Mouse (Mus musculus) kidney, adult 11 months (tissue): ENCODE results near the gene Eif4b.
"Not testable (repeated sequence)": the region's sequence is repeated elsewhere in the genome, so short reads cannot be mapped to it uniquely, and the experiment has no call there.

ENCODE experiments used
- DNase-seq: peaks from one replicate; pipeline ENCODE4 v3.0.0; 2022

The Eif4b gene

DNA sequence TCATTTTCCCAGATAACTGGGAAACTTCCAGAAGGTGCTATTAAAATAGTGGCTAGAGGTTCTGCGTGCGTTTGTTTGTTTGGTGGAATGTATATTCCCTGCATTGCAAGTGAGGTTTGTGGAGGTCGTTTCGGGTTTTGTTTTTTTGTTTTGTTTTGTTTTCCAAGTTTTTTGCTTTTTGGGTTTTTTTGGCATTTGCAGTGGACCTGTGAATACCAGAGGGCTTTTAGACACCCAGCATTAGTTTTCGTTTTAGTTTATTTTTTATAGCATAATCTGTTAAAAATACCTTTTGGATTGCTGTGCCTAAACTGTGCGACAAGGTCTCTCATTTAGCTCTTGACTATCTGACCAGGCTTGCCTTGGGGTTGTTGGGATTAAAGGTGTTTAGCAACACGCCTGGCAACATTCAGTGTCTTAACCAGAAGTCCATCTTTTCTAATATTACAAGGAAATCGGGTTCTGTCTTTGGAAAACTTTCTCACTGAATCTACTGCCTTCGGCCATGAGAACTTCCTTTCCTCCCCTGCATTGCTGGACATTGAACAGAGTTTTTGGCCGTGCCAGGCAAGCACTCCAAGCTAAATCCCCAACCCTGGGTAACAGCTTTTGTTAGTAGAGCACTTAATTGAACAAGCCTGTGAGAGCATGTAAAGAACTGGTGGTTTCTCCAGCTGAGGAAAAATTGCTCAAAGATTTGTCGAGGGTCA lies 1.5 kb downstream of the Eif4b start:
- DNase-seq, result no peak

DNA sequence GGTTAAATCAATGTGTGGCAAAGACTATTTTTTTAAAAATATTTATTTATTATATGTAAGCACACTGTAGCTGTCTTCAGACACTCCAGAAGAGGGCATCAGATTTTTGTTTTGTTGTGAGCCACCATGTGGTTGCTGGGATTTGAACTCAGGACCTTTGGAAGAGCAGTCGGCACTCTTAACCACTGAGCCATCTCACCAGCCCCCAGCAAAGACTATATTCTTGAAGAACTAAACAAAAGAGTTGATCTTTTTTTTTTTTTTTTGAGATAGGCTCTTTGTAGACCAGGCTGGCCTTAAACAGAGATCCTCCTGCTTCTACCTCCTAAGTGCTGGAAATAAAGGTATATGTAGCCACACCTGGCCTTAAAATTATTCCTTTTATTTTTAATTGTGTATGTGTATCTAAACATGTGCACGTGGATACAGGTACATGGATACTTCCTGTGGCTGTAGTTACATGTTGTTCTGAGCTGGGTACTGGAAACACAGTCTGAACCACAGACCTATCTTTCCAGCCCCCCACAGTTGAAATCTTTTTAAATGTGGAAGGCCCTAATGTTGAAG lies 3.6 kb downstream of the Eif4b start:
- no peak for DNase-seq

DNA sequence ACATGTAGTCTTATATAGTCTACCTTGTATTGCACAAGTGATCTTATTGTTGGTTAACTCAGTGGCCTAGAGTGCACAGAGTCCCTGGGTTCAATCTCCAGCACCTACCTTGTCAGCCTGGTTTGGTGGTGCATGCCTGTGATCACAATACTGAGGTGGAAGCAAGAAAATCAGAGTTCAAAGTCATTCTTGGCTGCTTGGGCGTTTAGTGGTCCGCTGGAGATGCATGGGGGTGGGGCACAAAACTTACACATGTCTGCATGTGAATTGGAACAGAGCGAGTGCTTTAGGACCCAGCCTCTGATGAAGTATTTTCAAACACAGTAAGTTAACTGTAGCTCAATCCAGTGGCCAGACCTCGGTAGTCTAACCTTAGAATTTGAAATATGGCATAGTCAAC lies 5.6 kb downstream of the Eif4b start:
- no peak for DNase-seq

GRCm38 (mm10) chr15:102079924-102080323 lies 6.4 kb downstream of the Eif4b start:
- DNase-seq, result not testable (repeated sequence)

GRCm38 (mm10) chr15:102080429-102080828 lies 6.9 kb downstream of the Eif4b start:
- DNase-seq, result no peak

DNA sequence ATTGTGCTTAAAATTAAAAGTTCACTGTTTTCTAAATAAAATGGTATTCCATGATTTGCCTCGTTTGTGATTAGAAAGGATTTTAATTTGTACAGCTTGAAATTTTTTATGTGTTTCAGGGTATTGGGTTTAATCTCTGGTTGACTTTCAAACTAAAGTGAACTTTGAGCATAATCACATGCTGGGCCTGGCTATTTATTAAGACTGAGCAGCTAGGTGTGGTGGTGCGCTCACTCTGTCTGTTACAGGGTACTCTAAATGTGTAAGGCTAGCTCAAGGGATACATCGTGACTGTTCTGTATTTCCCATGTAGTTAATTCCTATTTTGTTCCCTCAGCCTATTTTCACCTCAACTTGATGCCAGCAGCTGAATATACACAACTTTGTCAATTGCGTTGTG lies 8.6 kb downstream of the Eif4b start:
- peak; percentile 53 for DNase-seq

- no peak for DNase-seq
These were observed 9.5 kb downstream of the Eif4b start for GRCm38 (mm10) chr15:102083028-102083427.

GRCm38 (mm10) chr15:102089914-102090585 lies 16.5 kb downstream of the Eif4b start:
- DNase-seq, result no peak

DNA sequence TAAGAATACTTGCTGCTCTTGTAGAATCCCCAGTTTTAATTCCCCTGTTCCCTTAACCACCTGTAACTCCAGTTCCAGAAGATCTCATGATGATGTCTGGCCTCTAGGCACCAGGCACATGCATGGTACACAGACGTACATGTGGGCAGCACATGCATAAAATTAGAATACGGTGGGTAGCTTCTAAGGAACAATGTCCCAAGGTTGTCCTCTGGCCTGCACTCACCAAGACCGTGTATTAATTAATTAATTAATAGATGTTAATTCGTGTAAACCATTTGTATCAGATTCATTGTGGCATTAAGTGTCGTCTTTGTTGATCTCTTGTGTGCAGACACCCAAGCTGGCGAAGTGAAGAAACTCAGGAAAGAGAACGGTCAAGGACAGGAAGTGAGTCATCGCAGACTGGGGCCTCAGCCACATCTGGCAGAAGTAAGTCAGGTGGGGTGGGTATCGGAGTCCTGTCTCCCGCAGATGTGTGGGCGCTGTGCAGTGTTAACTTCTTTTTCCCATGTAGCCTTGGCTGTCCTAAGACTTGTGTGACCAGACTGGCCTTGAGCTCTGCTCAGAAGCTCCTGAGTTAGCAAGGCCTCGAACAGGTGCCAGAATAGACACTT lies 17.6 kb downstream of the Eif4b start:
- no peak for DNase-seq

DNA sequence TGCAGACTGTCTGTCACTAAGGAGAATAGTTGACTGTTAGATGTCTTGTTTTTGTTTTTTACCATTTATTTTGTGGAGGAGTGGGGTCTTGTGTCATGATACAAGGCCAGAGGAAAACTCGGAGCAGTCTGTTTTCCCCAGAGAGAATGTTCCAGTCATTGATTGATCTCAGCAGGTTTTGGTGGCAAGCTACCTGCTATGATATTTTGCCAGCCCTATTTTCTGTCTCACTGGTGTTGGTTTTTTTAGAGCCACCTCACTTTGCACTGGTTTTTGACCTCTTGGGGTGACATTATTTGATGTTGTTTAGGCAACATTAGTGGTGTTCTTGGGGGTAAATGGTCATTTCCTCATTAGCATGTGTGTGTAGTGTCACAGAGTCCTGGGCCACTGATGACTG lies 18.1 kb downstream of the Eif4b start:
- no peak for DNase-seq

GRCm38 (mm10) chr15:102092222-102092621 lies 18.6 kb downstream of the Eif4b start:
- no peak for DNase-seq

DNA sequence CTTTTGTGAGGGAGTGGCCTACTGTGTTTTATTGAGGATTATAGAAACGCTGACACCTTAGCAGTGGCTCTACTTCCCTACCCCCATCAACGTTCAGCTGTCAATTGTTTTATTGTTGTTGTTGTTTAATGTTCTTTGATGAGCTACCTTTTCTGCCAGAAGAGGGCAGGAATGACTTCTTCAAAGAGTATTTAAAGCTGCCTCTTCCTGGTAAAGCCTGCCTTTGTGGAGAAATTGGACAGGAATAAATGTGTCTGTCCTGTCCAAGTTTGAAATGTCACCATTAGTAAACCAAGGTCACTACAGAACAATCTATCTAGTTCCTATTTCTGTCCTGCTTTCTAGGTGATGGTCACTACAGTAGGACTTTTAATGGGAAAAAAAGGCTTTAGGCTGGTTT lies 20.6 kb downstream of the Eif4b start:
- DNase-seq, result no peak

GRCm38 (mm10) chr15:102094988-102095387 lies 21.4 kb downstream of the Eif4b start:
- DNase-seq, result no peak

DNA sequence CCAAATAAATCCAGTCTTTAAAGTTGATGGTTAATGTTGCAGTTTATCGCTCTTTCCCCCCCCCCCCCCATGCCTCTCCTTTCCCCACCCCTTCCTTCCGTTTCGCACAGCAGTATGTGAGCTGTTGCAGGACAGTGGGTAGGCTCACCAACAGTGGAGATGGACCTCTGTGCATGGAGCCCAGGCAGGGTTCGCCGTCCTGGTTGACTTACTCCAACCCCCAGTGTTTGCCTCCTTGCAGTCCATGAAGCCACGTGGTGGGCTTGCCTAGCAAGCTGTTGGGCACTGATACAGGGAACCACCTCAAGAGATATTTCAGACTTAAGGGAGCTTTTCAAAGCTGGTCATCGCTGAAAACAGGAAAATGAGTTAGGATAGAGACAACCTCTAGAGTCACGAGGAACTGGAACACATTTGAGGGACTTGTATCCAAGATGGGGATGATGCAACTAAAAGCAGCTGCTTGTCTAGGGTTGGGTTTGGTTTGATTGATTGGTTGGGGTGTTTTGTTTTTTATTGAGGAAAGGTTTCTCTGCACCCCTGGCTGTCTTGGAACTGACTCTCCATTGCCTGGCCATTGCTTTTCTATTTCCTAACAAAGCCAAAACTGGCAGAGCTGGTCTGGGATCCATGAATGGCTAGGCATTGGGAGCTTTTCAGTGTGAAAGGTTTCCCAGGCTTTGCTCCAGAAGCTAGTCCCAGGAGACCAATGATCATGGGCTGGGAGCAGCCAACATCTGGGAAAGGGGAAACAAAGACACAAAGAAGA lies 23.8 kb downstream of the Eif4b start:
- no peak for DNase-seq

DNA sequence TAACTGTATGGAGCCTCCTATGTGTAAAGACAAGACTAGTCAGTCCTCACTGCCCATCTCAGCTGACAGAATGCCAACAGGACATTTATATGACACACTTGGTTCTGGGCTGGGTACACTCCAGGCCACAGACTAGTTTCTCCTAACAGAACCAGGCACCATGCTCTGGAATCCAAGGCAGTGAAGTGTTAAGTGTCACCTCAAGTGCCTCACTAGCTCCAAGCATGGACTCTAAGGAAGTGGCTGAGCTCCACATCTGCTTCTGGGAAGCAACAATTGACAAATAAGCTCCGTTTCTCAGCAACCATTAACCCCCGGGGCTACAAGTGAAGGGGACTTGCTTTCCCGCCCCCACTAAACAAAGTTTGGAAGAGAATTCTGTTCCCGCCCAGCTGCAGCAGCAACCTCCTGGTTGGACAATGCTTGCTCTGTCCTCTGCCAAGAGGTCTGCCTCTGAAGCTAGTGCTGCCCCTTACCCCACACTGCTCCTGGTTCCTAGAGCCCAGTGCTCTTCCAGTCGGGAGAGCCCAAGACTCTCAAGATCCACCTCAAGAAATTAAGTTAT lies 24.5 kb downstream of the Eif4b start:
- no peak for DNase-seq

- DNase-seq, result no peak
These were observed 25.7 kb downstream of the Eif4b start for GRCm38 (mm10) chr15:102099260-102099659.

- no peak for DNase-seq
These were observed 26.2 kb downstream of the Eif4b start for GRCm38 (mm10) chr15:102099771-102100160.

GRCm38 (mm10) chr15:102100161-102100981 lies 26.8 kb downstream of the Eif4b start, which contains the start of gene Tns2:
Gene Tns2, plus strand, starts transcription at chr15:102100413.
- DNase-seq, result peak; percentile 94

DNA sequence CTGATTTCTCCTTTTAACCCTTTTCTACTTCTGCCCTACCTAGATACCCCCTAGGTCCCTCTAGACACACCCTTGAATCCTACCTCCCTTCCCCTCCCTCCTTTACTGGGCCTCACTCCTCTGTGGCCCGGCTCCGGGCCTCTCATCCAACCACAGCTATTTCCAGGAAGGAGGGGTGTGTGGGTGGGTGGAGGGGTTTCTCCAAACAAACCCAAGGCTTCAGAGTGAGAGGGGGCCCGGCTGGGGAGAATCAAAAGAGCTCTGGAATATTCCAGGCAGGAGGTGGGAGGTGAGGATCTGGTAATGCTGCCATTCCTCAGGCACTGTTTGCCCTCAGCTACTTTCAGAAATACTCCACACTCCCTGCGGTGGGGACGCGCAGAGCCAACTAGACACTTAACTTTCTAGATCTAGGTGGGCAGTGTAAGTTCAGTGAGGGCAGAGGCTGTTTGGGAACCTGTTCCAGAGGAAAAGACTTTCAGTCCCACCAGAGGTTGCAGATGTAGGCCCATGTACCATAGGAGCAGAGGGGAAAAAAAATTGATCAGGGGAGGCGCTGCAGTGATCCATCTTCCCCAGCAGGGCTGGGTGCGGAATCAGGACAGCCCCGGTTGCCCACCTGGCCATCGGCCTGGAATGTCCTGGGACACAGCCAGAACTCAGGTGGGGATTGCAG lies 27.6 kb downstream of the Eif4b start:
- peak; percentile 75 for DNase-seq

- peak; percentile 87 for DNase-seq
These were observed 28.3 kb downstream of the Eif4b start for GRCm38 (mm10) chr15:102101672-102102541.
